Mouse (Mus musculus): ENCODE data around the gene Gm2a.

DNA sequence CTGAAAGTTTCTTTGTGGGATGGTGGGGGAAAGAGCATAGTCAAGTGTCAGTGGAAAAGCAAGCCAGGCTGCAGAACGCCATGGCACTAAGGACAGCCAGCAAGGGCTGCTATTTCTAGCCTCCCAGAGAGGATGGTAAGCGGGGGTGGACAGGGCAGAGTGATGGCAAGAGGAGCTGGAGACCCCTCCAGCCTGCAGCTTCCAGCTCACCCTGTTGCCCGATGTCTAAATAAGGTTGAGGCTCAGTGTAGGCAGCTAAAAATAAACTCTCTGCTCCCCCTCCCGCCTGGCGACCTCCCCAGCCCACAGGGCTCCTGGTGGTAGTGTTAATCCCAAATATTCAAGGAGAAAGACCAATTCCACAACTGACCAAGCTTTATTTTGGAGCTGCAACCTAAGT is 12.5 kb upstream of the Gm2a start:
- TF ChIP-seq CTCF (IDR thresholded peaks at IDR 0.05; ENCODE audit: low read depth, low read length) (no peak), POLR2A (IDR thresholded peaks at IDR 0.05; ENCODE audit: borderline replicate concordance, low read depth, low read length) (no peak)

All from bone marrow macrophage, adult 2 months (primary cell).